Mouse (Mus musculus): ENCODE measurements around the gene Akap13. TPM values are rescaled to one million over a fixed set of nuclear protein-coding genes. Genes with fewer than 3 reads are reported as not detected.

The Akap13 gene
- polyA plus RNA-seq, 1 experiment from 2014 or later = 46.1 TPM

DNA sequence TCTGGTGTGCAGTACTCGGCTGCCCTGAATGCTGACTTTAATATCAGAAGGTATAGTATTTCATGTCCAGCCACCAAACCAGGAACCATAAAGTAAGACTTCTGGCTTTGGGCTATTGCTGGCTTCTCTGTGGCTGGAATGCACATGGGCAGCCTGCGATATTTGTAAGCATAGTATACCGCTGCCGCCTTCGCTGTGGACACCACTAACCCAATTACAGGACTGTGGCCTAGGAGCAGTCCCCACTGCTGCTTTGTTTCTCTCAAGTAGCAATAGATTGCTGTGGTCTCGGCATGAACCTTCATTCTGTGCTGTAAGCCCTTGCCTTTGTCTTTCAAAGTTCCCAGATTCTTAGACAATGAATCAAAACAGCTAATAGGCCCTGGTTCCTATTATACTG, 228.1 kb downstream of the Akap13 start:
- no peak overlapping the region for H3K9ac ChIP-seq
- H3K4me1 ChIP-seq = peaks cover 9% of the 10 kb centered on the region; the same call in 1 of the 2 replicates
- no peak overlapping the region for H3K4me2 ChIP-seq (replicated peaks)
- peaks cover 10% of the 10 kb centered on the region; the same call in 1 of the 2 replicates for H3K36me3 ChIP-seq
- WGBS = 67% methylated on average over 6 of the region's 6 CpGs
- ATAC-seq (ENCODE audit: insufficient number of reproducible peaks, low FRiP score, low TSS enrichment, low read depth) = no peak; the same call in 1 of the 2 replicates
- no peaks in the 10 kb centered on the region for H3K27me3 ChIP-seq
- H3K27ac ChIP-seq (replicated peaks) = peak overlapping the region; percentile 65
- no peaks in the 10 kb centered on the region for H3K9me3 ChIP-seq (replicated peaks)
- H3K4me3 ChIP-seq (replicated peaks) = no peak overlapping the region

DNA sequence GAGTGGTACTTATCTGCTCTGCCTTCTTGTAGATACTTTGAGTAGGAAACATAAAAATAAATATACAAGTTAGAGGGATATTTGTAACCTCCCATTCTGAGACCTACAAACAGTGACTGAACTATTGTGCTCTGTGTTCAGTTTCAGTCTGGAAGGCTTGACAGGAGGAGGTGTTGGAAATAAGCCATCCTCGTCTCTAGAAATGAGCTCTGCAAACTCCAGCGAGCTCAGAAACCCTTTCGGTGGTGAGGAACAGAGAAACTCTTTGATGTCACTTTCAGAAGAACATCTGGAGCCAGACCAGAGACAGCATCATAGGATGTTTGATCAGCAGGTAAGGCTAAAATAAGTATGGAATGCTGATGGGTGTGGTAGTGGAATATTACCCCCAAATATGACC, 229.6 kb downstream of the Akap13 start:
- H3K9ac ChIP-seq = no peak overlapping the region
- no peak overlapping the region for H3K4me3 ChIP-seq (replicated peaks)
- H3K4me1 ChIP-seq = peaks cover 9% of the 10 kb centered on the region; the same call in 1 of the 2 replicates
- no peak for ATAC-seq (ENCODE audit: insufficient number of reproducible peaks, low FRiP score, low TSS enrichment, low read depth)
- H3K9me3 ChIP-seq (replicated peaks) = no peaks in the 10 kb centered on the region
- WGBS = 66% methylated on average over 3 of the region's 3 CpGs
- H3K4me2 ChIP-seq (replicated peaks) = no peak overlapping the region
- no peak overlapping the region for H3K27ac ChIP-seq (replicated peaks)
- H3K36me3 ChIP-seq = peaks cover 19% of the 10 kb centered on the region; the same call in 1 of the 2 replicates
- H3K27me3 ChIP-seq = no peaks in the 10 kb centered on the region

GRCm38 (mm10) chr7:75686046-75686826, 230.9 kb downstream of the Akap13 start:
- Histone ChIP-seq H3K9me3 (replicated peaks) (no peaks in the 10 kb centered on the region), H3K36me3 (peaks cover 22% of the 10 kb centered on the region; the same call in 1 of the 2 replicates), H3K4me1 (peaks cover 9% of the 10 kb centered on the region; the same call in 1 of the 2 replicates), H3K4me3 (replicated peaks) (no peak overlapping the region), H3K27ac (replicated peaks) (no peak overlapping the region), H3K27me3 (no peaks in the 10 kb centered on the region), H3K9ac (no peak overlapping the region), H3K4me2 (replicated peaks) (no peak overlapping the region)
- 77% methylated on average over 7 of the region's 7 CpGs for WGBS
- no peak for ATAC-seq (ENCODE audit: insufficient number of reproducible peaks, low FRiP score, low TSS enrichment, low read depth)

- Histone ChIP-seq H3K27ac (replicated peaks) (no peak overlapping the region), H3K27me3 (no peaks in the 10 kb centered on the region), H3K9me3 (replicated peaks) (no peaks in the 10 kb centered on the region), H3K4me3 (replicated peaks) (no peak overlapping the region), H3K4me2 (replicated peaks) (no peak overlapping the region), H3K9ac (no peak overlapping the region), H3K4me1 (peaks cover 9% of the 10 kb centered on the region; the same call in 1 of the 2 replicates), H3K36me3 (peaks cover 22% of the 10 kb centered on the region; the same call in 1 of the 2 replicates)
- ATAC-seq (ENCODE audit: insufficient number of reproducible peaks, low FRiP score, low TSS enrichment, low read depth) = no peak
- WGBS = 70% methylated on average over 1 of the region's 1 CpGs
Observed at GRCm38 (mm10) chr7:75686827-75687164, 231.5 kb downstream of the Akap13 start.

DNA sequence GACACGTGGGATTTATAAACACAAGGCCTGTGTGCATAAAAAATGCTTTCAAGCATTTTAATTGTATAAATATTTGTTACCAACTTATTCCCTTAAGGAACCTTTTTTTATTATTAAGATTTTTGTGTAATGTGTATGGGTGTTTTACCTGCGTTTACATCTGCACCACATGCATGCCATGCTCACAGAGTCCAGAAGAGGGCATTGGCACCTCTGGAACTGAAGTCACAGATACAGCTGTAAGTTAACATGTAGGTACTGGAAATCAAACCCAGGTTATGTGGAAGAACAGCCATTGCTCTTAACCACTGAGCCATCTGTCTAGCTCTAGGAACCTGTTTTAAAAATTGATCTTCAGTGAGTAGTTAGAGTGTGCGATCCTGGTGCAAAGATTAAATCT, 232.8 kb downstream of the Akap13 start:
- H3K4me3 ChIP-seq (replicated peaks) = no peak overlapping the region
- no peak overlapping the region for H3K4me2 ChIP-seq (replicated peaks)
- no peak overlapping the region for H3K27ac ChIP-seq (replicated peaks)
- WGBS = 89% methylated on average over 3 of the region's 3 CpGs
- ATAC-seq (ENCODE audit: insufficient number of reproducible peaks, low FRiP score, low TSS enrichment, low read depth) = no peak
- no peaks in the 10 kb centered on the region for H3K9me3 ChIP-seq (replicated peaks)
- peaks cover 9% of the 10 kb centered on the region; the same call in 1 of the 2 replicates for H3K4me1 ChIP-seq
- H3K27me3 ChIP-seq = no peaks in the 10 kb centered on the region
- no peak overlapping the region for H3K9ac ChIP-seq
- H3K36me3 ChIP-seq = peaks cover 24% of the 10 kb centered on the region; the same call in 1 of the 2 replicates

DNA sequence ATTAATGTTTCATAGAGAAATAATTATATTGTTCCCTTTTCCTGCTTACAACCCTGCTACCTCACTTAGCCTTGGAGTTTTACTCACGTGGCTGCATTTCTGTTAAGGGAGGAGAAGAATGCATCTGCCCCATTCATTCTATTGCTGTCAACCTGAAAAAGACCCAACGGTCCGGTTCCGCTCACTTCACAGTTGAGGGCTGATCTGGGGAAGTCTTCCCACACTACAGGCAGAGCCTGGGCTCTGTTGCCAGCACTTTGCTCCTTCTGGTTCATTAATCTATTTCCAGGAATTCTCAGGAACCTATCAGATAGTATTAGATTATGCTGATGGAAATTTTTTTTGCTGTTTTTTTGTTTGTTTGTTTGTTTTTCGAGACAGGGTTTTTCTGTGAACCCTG, 239.4 kb downstream of the Akap13 start:
- H3K27me3 ChIP-seq = no peaks in the 10 kb centered on the region
- peaks cover 22% of the 10 kb centered on the region for H3K36me3 ChIP-seq
- no peak overlapping the region for H3K4me2 ChIP-seq (replicated peaks)
- H3K9ac ChIP-seq = no peak overlapping the region
- no peak overlapping the region for H3K27ac ChIP-seq (replicated peaks)
- ATAC-seq (ENCODE audit: insufficient number of reproducible peaks, low FRiP score, low TSS enrichment, low read depth) = no peak
- H3K9me3 ChIP-seq (replicated peaks) = no peaks in the 10 kb centered on the region
- whole genome bisulfite sequencing = 83% methylated on average over 5 of the region's 5 CpGs
- no peak overlapping the region for H3K4me3 ChIP-seq (replicated peaks)
- H3K4me1 ChIP-seq = no peaks in the 10 kb centered on the region

DNA sequence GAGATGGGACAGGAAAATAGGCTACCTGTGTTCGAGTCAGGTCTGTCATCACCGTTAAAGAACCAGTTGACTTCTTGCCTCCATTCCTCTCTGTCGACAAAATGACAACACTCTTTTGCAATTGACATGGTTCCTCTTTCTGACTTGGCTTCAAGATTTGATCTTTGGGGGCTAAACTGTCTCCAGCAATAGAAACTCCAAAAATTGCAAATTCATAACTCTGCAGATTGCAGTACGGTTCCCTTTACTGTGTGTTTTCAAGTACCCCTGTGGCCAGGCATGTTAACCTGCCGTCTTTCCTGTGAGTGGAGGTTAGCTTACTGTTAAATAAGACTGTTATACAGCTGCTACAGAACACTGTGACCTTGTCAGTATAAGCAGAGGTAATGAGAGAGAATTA, 244.5 kb downstream of the Akap13 start:
- Histone ChIP-seq H3K27me3 (no peaks in the 10 kb centered on the region), H3K4me2 (replicated peaks) (no peak overlapping the region), H3K36me3 (peaks cover 36% of the 10 kb centered on the region), H3K9ac (no peak overlapping the region), H3K9me3 (replicated peaks) (no peaks in the 10 kb centered on the region), H3K27ac (replicated peaks) (no peak overlapping the region), H3K4me3 (replicated peaks) (no peak overlapping the region), H3K4me1 (no peaks in the 10 kb centered on the region)
- no peak for ATAC-seq (ENCODE audit: insufficient number of reproducible peaks, low FRiP score, low TSS enrichment, low read depth)
- WGBS = 90% methylated on average over 5 of the region's 5 CpGs

- no peak for ATAC-seq (ENCODE audit: insufficient number of reproducible peaks, low FRiP score, low TSS enrichment, low read depth)
- WGBS = 85% methylated on average over 10 of the region's 10 CpGs
- Histone ChIP-seq H3K4me2 (replicated peaks) (no peak overlapping the region), H3K4me3 (replicated peaks) (no peak overlapping the region), H3K36me3 (peaks cover 38% of the 10 kb centered on the region), H3K9me3 (replicated peaks) (no peaks in the 10 kb centered on the region), H3K27me3 (no peaks in the 10 kb centered on the region), H3K27ac (replicated peaks) (no peak overlapping the region), H3K4me1 (no peaks in the 10 kb centered on the region), H3K9ac (no peak overlapping the region)
Observed at GRCm38 (mm10) chr7:75700771-75701345, 245.5 kb downstream of the Akap13 start.

DNA sequence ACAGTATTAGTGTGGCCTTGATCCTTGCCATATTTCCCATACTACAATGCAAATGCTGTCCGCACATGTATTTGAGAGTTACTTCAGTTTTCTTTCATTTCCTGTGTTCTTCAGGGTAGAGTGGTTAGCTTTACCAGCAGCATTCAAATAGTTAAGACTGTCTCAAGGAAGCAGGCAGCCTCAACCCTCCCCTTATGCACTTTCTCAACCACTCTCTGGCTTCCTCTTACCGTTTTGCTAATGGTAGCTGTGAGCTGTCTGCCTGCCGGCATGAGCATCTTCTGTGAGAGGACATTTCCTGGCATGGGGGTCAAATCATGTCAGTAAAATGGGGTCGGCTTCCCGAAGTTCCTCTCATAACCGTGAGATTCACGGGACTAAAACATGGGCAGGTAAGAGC, 246.4 kb downstream of the Akap13 start:
- no peak overlapping the region for H3K9ac ChIP-seq
- no peak overlapping the region for H3K27ac ChIP-seq (replicated peaks)
- no peaks in the 10 kb centered on the region for H3K4me1 ChIP-seq
- ATAC-seq (ENCODE audit: insufficient number of reproducible peaks, low FRiP score, low TSS enrichment, low read depth) = no peak
- H3K36me3 ChIP-seq = peaks cover 40% of the 10 kb centered on the region
- WGBS = 73% methylated on average over 7 of the region's 7 CpGs
- H3K27me3 ChIP-seq = no peaks in the 10 kb centered on the region
- H3K4me2 ChIP-seq (replicated peaks) = no peak overlapping the region
- H3K4me3 ChIP-seq (replicated peaks) = no peak overlapping the region
- no peaks in the 10 kb centered on the region for H3K9me3 ChIP-seq (replicated peaks)

DNA sequence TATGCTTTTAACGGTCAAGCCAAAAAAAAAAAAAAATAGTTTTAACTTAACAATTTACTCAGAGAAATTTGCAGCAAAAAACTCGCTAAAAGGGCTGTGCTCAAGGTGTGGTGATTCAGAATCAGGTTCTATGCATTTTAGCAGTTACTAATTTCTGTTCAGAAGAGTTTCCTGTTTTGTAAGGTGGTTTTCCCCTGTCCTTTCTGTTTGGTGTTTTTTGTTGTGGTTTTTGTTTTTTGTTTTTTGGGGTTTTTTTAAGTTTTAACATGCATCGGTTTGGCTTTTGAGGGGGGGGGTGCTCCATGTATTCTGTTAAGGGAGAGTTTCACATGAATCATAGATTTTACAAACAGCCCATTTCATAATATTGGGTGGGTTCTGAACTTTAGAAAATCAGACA, 247.0 kb downstream of the Akap13 start:
- peaks cover 43% of the 10 kb centered on the region for H3K36me3 ChIP-seq
- 85% methylated on average over 3 of the region's 3 CpGs for WGBS

DNA sequence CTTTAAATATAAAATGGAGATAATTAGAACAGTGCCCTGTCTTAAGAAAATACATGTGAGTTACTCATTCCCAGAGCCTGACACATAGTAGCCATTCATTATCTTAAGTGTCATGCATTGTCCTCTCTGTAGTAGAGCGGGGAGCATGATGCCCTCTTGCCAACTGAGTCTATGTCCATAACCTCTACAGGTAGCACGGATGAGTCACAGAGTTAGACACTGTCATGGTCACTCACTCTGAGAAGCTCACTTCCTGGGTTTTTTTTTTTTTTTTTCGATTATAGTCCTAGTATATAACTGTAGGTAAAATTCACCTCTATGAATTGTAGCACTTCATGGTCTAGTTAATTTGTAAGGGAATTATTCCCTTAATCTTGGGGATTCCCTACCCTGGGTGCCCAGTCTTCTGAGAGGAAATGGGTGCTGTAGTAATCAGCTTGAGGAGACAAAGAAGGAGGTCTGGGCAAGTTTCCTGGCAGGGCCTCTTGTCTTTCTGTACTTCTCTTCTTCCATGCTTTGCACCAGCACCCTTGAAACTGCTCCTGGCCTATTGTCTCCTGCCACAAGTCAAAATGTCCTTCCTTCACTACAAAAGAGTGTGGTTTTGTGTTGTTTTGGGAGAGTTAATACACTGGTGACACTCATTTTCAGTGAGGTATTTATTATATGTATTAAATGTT, 247.8 kb downstream of the Akap13 start:
- Histone ChIP-seq H3K9ac (no peak overlapping the region), H3K4me3 (replicated peaks) (no peak overlapping the region), H3K27me3 (no peaks in the 10 kb centered on the region), H3K4me1 (no peaks in the 10 kb centered on the region), H3K36me3 (peaks cover 48% of the 10 kb centered on the region), H3K9me3 (replicated peaks) (no peaks in the 10 kb centered on the region), H3K4me2 (replicated peaks) (no peak overlapping the region), H3K27ac (replicated peaks) (no peak overlapping the region)
- ATAC-seq (ENCODE audit: insufficient number of reproducible peaks, low FRiP score, low TSS enrichment, low read depth) = no peak
- WGBS = 80% methylated on average over 3 of the region's 3 CpGs

More for the DNA sequence above, 247.0 kb downstream of the Akap13 start:
- no peak overlapping the region for H3K4me3 ChIP-seq (replicated peaks)
- no peaks in the 10 kb centered on the region for H3K9me3 ChIP-seq (replicated peaks)
- H3K27me3 ChIP-seq = no peaks in the 10 kb centered on the region
- H3K4me2 ChIP-seq (replicated peaks) = no peak overlapping the region
- no peak overlapping the region for H3K9ac ChIP-seq
- no peaks in the 10 kb centered on the region for H3K4me1 ChIP-seq
- no peak for ATAC-seq (ENCODE audit: insufficient number of reproducible peaks, low FRiP score, low TSS enrichment, low read depth)
- H3K27ac ChIP-seq (replicated peaks) = no peak overlapping the region

Data from embryonic facial prominence, embryonic 15.5 days (tissue).